Mouse (Mus musculus) left cerebral cortex, postnatal 10 days (tissue): Measurements from ENCODE around the gene B3gnt8. TPM values are rescaled to one million over a fixed set of nuclear protein-coding genes. Genes with fewer than 3 reads are reported as not detected.
"Not testable (repeated sequence)": the region's sequence is repeated elsewhere in the genome, so short reads cannot be mapped to it uniquely, and the experiment has no call there.

ENCODE experiments used
- DNase-seq, 2 experiments: peaks; one replicate each; pipeline ENCODE4 v3.0.0; 2021 to 2022; ENCODE audit warnings: low spot score in 2 of 2, mixed read lengths in 1 of 2; ENCODE audit errors: extremely low spot score in 1 of 2
- intact Hi-C: fragments of 180-260 bp; cut with DNase I; formaldehyde crosslinking; loops from one replicate; pipeline ENCODE4 v1.15.1; 2025
- total RNA-seq, 2 experiments: library from RNA; stranded (reverse); gene quantifications; 2 replicates each; pipeline ENCODE4 v1.2.3; 2021

Gene B3gnt8
- total RNA-seq = 1 to 10 TPM in 1 of 2 experiments, under 1 TPM in 1; 0.69 to 1.5 TPM

GRCm38 (mm10) chr7:25626509-25627430 lies at the start of gene B3gnt8:
Gene B3gnt8, plus strand, starts transcription at chr7:25626654.
- intact Hi-C loops = no loop called here
- peak in 1 of 2 experiments; percentile 53 for DNase-seq

DNA sequence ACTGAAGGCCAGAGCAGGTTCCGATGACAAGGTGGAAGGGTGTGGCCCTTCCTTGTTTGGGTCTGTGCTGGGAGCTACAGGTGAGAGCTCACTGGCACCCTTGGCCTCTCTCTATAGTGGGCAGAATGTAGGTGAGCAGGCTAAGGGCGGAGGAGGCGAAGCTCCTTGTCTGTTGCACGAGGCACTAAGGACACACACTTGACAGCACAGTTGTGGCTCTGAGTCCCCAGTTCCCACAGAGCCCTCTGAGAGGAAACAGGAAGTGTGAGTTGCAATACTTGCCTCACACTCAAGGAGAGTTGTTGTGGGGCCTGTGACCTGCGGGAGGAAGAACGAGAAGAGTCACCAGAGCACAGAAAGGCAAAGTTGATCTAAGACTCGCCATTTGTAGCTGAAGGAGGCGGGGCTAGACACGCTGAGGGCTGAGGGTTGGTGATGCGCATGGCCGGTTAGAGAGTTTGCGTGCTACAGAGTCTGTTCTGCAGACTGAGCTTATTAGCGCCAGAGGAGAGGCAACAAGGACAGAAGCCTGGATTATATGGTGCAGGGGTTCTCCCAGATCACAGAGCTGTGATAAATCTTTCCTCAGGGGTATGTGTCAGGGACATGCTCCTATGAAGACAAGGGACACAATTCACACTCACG lies 49.5 kb upstream of the B3gnt8 start:
- DNase-seq = not testable (repeated sequence)
- intact Hi-C loops = loop anchor here (10.0 kb wide), 1 partner anchor 742 kb away; no protein-coding TSS in a partner anchor

DNA sequence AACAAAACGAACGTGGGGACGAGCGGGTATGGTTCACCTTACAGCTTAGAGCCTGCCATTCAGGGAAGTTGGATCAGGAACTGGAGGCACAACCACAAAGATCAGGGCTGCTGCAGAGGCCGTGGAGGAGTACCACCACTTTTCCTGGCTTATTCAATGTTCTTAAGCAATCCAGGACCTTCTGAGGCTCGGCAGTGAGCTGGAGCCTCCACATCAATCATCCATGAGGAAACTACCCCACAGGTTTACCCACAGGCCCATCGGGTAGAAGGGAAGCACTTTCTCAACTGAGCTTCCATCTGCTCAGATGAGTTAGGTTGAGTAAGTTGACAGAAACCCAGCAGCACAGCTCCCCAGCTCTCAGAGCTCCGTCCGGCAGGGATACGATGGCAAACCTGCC lies 47.0 kb upstream of the B3gnt8 start:
- no peak for DNase-seq
- intact Hi-C loops = loop anchor here (10.0 kb wide), 1 partner anchor 745 kb away; no protein-coding TSS in a partner anchor

GRCm38 (mm10) chr7:25582301-25582810 lies 44.1 kb upstream of the B3gnt8 start:
- no peak for DNase-seq
- intact Hi-C loops = no loop called here

GRCm38 (mm10) chr7:25584651-25585050 lies 41.8 kb upstream of the B3gnt8 start:
- intact Hi-C loops = no loop called here
- DNase-seq = no peak

DNA sequence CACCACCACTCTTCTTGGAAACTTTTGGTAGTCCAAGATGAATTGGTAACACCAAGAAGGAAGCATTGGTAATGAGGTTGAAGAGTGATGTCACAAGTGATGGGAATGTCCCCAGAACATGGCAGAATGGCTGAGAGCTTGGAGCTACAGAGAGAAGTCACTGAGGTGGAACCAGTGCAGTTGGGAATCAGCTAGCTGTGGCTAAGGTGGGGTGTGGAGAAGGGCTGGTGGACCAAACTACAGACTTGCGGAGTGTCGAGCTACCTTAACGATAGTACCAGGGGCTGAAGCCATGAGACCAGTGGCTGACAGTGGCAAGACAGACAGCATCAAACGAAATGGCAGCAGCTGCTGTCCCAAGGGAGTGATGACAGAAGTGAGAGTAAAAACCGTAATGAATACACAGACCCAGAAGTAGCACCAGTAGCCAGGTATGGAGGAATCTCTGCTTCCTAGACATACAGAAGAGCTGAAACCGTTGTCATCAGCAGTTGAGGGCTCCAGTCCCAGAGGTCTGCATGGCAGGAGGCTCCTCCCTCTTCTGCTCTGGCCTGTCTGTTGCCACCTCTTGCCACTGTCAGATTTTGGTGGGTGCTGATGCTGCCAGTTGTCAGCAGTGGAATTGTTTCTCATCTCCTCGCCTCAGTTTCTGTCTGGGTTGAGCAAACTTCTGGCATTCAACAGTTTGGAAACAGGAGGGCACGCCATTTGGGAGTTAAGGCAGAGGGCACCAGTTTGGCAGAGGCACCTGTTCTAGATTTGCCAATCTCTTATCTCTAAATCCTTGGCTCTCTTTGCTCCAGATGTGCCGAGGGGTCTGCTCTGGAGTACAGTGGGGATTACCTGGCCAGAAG lies 40.9 kb upstream of the B3gnt8 start:
- no peak for DNase-seq
- intact Hi-C loops = no loop called here

DNA sequence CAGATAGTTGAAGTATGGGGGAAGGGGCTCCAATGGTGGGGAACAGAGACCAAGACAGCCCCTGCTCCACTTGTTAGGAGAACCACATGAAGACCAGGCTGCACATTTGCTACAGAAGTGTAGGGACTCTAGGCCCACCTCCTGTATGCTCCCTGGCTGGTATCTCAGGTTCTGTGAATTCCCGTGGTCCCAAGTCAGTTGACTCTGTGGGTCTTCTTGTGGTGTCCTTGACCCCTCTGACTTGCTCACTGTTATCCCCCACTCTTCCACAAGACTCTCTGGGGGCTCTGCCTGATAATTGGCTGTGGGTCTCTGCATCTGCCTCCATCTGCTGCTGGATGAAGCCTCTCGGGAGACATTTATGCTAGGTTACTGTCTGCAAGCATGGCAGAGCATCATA lies 35.2 kb upstream of the B3gnt8 start:
- no peak for DNase-seq
- intact Hi-C loops = no loop called here

- intact Hi-C loops = no loop called here
- no peak for DNase-seq
Observed at GRCm38 (mm10) chr7:25593859-25594258, 32.6 kb upstream of the B3gnt8 start.

GRCm38 (mm10) chr7:25599663-25600062 lies 26.8 kb upstream of the B3gnt8 start:
- peak; percentile 67 to 68 for DNase-seq
- intact Hi-C loops = loop anchor here (1.0 kb wide), 1 partner anchor 175 kb away; no protein-coding TSS in a partner anchor

- DNase-seq = no peak
Observed at GRCm38 (mm10) chr7:25600666-25601065, 25.8 kb upstream of the B3gnt8 start.

GRCm38 (mm10) chr7:25601346-25601745 lies 25.1 kb upstream of the B3gnt8 start:
- no peak for DNase-seq
- intact Hi-C loops = no loop called here

More at GRCm38 (mm10) chr7:25600666-25601065, 25.8 kb upstream of the B3gnt8 start:
- intact Hi-C loops = no loop called here

- no peak for DNase-seq
- intact Hi-C loops = no loop called here
Observed at GRCm38 (mm10) chr7:25606625-25607063, 19.8 kb upstream of the B3gnt8 start.

- DNase-seq = no peak
- intact Hi-C loops = no loop called here
Observed at GRCm38 (mm10) chr7:25607196-25607595, 19.3 kb upstream of the B3gnt8 start.

DNA sequence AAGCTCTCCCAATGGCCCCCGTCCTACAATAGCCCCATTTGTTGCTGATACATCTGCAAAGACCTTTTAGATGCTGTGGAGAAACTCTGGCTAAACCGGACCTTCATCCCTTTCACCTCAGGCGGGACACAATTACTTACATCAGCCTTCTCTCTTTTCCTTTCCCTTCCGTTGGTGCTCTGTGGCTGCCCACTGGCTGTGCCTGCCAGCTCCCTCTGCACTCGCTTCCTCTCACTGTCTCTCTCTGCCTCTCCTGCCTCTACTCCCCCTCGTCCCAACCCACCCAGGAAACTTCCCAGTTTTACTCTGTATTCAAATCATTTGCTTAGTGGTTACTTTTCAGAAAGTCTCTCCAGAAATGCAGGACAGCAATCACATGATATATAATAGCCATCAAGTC lies 16.4 kb upstream of the B3gnt8 start:
- intact Hi-C loops = no loop called here
- DNase-seq = no peak

- intact Hi-C loops = no loop called here
- DNase-seq = no peak
Observed at GRCm38 (mm10) chr7:25611501-25611900, 15.0 kb upstream of the B3gnt8 start.

DNA sequence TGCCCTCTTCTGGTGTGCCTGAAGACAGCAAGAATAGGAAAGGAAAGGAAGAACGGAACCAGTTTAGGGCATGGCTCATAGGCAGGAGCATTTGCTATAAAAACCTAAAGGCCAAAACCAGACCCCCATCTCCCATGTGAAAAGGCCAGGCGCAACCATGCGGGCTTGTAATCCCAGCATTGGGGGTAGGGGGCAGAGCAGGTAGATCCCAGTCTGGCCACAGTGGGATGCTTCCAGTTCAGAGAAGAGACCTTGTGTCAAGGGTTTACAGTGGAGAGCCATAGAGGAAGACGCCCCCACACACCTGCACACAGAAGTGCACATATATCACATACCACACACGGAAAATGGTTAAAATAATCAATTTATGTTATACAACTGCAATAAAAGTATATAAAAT lies 12.4 kb upstream of the B3gnt8 start:
- DNase-seq = no peak

DNA sequence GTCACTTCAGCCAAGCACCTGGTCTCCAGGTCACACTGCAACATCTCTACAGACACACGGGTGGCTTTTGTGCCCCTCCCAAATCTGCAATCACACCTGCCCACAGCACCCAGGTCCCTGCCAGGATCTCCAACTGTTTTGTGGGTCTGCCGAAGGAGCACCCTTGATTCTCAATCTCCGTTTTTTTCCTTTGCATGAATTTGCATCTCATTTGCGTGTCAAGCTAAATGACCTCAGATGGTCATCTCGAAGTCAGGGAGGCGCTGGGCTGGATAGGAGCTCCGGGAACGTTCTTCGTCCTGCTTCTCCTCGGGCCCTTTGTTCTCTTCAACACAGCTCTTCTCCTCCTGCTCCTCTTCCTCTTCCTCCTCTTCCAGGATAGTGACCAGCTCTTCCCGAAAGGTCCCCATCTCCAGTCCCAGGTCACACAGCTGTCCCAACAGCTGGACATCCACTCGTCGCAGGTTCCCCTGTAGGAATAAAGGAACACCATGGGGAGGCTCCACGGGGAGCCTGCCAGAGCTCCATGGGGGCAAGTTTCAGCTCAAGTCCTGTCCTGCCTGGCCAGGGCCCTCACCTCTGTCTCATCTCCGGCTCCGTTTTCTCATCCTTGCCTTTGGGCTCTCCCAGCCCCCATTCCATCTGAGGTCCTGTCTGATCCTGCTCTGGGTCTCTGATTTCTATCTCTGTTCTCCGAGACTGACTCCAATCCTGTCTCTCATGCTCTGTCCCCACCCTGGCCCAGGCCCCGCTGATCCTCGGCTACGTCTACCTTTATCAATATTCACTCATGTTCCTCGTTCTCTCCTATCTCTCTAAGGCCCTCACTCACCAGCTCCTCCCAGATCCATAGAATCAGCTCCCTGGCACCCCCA lies 11.4 kb upstream of the B3gnt8 start:
- intact Hi-C loops = no loop called here
- no peak for DNase-seq

More for the DNA sequence above, 12.4 kb upstream of the B3gnt8 start:
- intact Hi-C loops = no loop called here

GRCm38 (mm10) chr7:25615706-25616011 lies 10.8 kb upstream of the B3gnt8 start, which contains the start of gene Erich4:
Gene Erich4, minus strand, starts transcription at chr7:25615892.
- DNase-seq = peak in 1 of 2 experiments; percentile 51
- intact Hi-C loops = no loop called here
